Mouse (Mus musculus): Measurements from ENCODE around the gene Gm5798.
"Not testable (repeated sequence)": the region's sequence is repeated elsewhere in the genome, so short reads cannot be mapped to it uniquely, and the experiment has no call there.

Gene Gm5798

DNA sequence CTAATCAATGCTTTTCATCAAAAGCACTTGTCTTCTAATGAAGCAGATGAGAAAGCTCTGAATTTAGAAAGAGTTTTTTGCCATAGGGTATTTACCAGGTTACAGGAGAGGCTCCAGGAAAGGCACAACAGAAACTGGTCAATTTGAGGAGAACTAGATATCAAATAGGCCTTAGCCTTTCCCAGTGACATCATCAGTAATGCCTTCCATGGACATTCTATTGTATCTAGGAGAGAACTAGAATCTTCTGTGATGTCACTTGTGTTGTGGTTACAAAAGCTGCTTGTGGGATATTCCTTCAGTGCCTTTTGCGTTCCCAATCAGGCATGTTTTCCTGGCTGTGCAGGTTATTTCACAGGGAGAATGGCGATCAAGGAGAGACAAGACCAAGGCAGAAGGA is at the start of gene Gm5798:
Gm5798 (plus strand) TSS at position 301 of the 400 bp plus-strand sequence.
- not testable (repeated sequence) for DNase-seq (ENCODE audit: low read depth, low spot score)

GRCm38 (mm10) chr14:41386279-41386678 is 37.9 kb downstream of the Gm5798 start, which contains the start of gene Gm7945:
TSS of gene Gm7945 (minus strand) at chr14:41386379.
- not testable (repeated sequence) for DNase-seq (ENCODE audit: low read depth, low spot score)
